Mouse (Mus musculus): ENCODE results near the gene Syt2.

The Syt2 gene

DNA sequence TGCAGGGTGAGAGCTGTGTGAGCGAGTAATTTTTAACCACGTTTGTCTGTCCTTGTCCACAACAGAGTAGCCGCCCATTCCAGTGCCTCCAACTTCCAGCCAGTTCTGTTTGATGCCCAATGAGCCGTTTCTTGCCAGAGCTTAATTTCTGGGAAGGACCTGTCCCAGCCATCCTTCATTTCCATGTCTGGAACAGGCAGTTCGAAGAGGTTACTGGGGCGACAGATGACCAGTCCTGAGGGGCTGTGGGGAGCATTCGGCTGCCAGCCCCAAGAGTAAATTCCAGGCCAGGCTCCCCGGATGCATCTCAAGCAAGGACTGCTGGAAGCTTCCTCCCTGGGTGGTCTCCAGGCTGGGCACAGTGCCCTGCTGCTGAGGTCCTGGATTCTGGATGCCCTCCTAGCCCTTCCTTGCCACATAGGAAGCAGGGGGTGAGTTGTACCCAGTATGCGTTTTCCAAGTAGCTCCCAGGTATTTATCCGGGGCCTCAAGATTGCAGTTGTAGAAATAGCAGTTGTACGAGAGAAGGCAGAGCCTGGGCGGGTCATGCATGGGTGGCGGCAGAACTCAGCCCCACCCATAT is 4.9 kb downstream of the Syt2 start:
- peak; percentile 45 for DNase-seq

DNA sequence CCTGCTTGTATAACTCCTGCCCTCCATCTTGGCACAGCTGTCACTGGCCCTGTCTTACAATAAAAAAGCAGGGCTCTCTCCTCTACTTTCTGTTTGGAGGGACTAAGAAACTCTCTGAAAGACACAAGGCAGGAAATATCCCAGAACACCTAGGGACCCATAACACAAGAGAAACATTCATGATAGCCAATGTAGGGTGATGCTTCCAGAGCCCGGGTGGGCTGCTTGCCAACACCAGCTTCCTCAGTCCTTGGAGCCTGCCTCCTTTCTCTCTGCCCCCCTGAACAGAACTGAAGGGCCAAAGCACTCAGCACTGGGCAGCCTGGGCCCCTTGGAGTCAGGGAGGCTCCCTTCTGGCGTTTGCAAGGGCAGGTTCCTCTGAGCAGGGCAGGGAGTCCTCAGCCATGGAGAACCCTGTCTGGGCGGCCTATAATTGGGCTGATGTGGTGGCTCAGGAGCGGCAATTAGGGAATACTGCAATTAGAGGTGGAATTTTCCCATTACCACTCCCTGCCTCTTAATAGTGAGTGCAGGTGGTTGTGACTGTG is 5.4 kb downstream of the Syt2 start:
- peak; percentile 43 for DNase-seq

DNA sequence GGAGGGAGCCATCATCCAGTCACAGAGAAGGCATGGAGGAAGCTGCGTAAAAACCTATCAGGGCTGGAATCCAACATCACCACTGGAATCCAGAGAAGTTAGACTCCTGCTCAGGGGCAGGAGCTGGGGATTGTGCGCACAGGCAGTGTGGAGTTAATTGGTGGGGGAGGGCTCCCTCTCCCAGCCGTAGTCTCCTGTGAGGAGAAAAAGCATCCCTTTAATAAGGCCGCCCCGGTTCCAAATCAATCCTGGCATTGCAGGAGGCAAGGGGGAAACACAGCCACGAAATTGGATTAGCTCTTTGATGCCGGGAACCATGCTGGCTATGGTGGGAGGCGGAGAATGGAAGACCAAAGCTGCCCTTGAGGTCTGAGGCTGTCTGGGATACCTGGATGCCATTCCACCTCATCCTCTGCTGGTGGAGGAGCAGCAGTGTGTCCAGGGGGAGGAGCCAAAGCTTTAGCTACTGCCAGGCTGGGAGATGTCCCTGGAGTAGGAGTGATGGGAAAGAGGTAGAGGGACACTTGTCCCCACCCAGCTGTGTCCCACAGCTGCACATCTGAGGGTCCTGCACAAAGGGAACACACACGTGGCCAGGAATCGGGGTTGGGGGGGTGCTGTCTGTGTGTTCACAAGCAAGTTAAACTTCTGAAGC is 7.3 kb downstream of the Syt2 start:
- DNase-seq = no peak

DNA sequence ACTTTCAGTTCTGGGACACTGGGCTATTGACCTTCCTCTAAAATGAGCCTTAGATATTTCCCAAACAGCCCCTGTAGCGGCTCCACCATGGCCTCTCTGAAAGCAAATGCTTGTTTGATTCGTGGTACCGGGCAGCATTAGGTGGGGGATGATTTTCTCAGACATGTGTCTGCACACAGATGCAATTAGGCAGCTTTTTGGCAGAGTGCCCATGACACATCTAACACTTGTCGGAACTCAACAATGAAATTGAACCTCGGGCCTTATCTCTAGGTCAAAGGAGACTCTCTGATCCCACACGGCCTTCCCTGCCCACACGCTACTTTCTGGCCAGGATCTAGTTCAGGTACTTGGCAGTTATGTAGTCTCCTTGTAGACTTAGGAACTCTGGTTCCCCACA is 12.4 kb downstream of the Syt2 start:
- no peak for DNase-seq

DNA sequence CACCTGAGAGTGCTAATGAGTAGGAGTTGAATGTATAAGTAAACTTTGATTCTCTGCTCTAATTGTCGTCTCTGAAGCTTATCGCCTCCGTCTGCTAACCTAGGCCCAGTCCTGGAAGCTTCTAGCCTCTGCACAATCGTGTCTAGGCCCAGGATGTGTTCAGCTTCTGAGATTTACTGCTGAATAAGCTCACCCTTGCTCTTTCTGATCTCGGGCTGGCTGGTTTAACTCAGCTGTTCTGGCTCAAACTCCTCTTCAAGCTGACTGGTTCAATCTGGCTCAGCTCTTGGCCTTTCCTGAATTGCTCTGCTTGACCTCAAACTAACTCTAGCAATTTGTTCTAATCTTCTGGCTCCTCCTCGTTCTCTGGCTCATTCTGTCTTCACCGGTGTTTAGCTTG is 13.7 kb downstream of the Syt2 start:
- no peak for DNase-seq

DNA sequence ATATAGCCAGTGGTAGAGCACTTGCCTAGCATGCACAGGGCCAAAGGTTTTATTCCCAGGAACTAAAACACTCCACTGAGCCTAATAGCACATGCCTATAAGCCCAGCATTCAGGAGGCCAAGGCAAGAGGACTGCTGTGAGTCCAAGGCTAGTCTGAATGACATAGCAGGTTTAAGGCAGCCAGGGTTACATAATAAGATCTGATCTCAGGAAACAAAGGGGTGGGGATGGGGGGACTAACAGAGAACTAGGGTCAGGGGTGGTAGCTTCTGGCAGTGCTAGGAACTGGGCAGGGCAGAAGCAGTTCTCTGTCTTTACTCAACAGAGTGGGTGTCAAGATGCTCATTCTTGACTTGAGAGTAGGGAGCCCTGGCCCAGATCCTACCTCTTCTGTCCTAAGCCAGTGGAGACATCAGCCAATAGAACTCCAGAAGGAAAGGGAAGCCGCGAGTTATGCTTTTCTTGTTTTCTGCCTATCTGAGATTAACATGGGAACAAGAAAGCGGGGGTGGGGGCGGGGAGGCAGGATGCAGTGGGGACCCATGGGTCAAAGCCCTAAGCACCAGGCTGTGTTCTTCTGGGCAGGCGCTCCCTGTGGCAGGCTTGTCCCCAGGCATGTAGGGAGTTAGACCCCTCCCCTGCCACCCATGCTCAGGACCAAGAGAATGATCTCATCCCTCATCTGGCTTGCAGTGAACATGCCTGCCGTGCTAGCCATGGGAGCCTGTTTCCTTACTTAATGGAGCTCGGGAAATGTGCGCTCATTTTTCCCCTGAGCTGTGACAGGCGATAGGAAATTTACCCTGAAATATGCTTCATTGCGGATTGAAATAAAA is 25.0 kb downstream of the Syt2 start:
- DNase-seq = no peak

DNA sequence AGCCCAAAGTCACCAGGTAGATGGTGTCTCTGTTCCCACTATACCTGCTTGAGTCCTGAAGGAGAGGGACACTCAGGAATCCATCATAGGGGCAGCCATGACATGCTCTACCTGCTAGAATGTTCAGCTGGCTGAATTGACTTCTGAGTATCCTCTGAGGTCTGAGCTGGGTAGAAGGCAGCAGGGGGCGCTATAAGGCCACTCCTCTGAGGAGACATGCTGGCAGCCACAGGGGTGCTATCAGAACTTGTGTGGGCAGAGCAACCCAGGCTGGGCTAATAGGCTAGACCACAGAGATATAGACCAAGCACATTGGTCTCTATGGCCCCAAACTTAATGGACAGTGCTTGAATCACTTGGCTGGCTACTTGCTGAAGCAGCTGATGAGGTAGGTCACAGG is 27.8 kb downstream of the Syt2 start:
- peak; percentile 15 for DNase-seq

DNA sequence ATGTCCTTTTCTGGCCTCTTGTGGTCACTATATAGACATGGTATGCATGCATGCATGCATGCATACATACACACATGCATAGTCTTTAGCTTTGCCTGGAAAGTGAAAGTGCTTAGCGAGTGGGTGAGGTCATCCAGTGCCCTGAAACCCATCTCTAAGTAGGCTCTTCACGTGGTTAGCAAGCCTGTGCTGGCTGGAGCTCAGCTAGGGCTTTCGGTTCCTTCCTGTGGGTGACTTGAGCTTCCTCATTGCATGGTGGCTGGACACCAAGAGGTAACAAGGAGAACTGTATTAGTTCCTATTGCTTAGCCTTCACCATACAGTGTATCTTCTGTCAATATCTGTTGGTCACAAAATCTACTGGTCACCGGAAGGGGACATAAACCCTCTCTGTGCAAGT is 33.0 kb downstream of the Syt2 start:
- DNase-seq = no peak

DNA sequence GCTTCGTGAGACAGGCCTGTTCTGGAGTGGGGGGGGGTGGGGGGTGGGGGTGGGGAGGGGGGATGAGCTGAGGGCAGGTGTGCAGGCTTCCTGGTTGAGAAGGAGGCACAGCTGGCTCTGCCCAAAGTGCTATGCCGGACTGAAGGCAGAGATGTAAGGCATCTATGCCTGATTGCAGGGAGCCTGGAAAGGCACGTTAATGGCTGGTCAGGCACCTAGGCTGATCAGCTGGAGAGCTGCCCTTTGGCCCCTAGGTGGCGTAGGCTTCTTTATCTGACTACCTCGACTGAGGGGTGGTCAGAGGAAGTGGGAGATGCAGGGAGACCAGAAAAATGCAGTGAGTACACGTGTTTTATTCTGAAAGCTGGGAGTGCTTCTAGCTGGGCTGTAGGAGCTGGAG is 34.1 kb downstream of the Syt2 start:
- DNase-seq = no peak

DNA sequence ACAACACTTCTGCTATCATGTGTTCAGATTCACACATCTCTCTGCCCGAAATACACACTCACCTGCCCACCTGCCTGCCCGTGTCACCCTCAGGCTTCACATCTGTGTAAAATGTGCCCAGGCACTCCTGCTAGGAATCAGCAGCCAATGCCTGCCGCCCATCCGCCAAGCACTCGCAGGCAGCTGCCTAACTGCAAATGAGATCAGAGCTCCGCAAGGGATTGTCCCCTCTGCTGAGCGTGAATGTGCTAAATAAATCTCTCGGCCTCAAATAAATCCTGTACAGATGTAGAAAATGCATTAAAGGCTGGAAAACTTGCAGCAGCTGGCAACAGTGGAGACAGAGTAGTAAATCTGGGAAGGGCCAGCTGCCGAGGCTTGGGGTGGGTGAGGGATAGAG is 36.0 kb downstream of the Syt2 start:
- DNase-seq = no peak

DNA sequence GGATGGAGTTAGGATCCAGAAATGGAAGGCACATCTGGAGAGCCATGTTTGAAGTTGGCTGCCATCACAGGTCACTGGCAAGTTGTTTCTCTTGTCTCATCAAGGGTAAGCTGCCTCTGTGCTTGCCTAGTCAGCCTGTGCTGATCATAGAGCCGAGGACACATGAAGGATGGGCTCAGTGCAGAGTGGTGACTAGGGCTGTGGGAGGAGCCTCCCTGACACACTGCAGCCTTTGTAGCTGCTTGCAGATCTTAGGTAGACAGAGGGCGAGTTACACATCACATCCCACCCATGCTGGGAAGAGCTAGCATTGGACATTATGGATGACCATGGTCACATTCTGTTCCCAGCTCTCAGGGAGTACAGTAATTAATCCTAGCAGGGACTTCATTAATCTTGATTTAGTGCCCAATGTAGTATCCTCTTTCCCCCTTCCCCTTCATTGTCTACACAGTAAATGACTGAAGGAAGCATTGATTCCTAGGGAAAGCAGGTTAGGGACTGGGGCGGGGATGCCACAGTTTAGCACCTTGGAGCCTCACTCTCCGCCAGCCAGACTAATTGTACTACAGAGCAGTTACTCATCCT is 40.5 kb downstream of the Syt2 start:
- no peak for DNase-seq

DNA sequence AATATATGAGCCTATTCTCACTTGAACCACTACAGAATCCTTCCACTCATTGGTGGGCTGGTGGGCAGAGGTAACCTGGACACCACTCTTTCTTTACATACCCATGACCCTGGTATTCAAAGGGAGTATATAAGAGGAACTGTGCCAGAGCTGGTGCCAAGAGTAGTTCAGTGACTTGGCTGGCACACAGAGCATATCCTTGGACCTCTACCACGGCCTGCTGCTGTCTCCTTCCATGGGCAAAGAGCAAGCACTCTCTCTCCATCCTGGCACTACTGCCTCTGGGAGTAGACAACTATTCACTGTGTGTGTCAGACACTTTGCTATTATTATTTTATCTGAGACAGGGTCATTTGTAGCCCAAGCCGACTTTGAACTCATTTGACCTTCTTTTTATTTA is 49.8 kb downstream of the Syt2 start:
- no peak for DNase-seq

DNA sequence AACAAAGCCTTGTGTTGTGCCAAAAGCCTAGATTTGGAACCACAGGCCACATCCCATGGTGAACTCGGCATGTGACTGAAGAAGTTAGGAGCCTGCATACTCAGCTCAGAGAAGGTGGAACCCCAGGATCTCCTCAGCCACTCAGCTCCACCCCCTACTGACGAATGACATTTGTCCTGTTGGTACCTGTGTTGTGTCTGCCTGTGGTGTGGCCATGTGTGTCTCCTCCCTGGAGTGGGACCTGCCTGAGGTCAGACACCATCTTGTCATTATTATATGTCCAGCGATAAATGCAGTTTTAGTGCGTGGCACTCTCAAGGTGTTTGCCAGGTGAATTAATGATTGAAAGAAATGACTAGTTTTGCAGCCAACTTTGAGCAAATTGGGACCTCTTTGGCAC is 50.6 kb downstream of the Syt2 start:
- DNase-seq = no peak

DNA sequence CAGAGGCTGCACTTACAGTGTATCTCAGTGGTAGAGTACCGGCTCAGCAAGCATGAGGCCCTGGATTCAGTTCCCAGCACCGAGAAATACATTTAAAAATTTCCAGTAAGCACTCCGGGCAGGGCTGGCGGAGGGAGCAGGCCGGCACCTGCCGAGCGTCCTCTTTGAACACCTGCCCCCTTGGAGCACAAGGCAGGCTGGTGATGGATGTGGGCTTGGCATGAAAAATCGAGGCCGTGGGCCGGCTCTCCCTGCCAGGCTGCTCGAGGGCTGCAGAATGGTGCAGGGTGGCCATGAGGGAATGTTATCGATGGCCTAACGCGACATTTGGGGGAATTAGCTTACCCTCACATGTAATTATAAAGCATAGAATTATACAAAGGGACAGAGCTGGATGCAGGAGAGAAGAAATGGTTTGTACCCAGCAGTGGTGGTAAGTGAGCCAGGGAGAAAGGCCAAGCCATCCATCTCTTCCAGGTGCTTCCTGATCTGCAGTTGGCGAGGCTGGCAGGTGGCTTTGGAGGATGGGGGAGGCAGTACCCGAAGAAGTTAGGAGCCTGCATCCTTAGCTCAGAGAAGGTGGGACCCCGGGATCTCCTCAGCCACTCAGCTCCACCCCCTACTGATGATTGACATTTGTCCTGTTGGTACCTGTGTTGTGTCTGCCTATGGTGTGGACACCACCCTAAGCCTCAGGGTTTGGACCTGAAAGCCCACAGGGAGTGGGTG is 51.2 kb downstream of the Syt2 start:
- DNase-seq = no peak

DNA sequence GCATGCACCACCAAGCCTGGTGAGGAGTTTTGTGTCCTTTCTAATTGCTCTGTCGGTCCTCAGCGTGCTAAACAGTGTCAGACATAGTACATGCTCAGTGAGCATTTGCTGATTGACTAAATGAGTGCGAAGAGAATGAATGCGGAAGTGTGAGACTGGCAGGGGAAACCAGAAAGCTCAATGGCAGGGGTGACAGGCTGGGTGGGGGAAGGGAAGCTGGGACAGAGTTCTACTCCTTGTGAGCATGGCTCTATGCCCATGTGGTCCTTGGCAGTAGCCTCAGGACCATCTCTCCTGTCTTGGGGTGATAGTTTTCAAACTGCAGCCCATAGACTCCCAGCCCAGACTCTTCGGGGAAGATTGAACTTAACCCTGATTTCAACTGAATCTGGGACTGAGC is 52.0 kb downstream of the Syt2 start:
- no peak for DNase-seq

DNA sequence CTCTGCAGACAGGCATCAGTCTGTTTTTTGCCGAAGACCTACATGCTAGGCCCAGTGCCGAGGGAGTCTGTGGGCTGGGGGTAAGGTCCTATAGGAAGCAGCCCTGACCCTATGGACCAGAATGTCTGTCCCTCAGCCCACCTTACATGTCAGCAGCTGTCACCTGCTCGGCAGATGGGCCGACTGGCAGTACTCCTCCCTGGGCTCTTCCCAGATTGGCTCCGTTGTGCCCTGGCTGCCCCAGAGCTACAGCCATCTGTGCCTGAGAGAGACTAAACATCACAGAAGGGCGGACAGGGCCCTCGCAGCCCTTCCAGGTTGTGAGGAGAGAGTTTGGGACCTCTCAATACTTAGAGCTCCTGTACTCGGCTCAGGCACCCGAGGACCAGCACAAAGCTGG is 52.9 kb downstream of the Syt2 start:
- DNase-seq = no peak

DNA sequence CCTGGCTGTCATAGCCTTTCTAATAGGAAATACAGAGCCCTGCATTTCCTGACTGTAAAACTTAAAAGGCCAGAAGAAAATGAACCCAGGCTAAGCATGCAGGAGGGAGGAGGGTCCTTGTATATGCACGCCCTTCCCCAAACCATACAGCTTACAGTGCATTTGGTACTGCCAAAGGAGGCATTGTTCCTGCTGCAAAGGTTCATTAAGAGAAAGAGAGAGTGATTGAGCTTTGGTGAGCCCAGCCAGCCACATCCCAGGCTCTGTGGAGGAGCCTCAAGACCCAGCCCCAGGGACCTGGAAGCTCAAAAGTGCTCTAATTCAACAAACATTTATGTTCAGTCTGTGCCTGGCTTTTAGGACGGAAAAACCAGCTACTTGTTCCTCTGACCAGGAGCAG is 53.7 kb downstream of the Syt2 start:
- no peak for DNase-seq

DNA sequence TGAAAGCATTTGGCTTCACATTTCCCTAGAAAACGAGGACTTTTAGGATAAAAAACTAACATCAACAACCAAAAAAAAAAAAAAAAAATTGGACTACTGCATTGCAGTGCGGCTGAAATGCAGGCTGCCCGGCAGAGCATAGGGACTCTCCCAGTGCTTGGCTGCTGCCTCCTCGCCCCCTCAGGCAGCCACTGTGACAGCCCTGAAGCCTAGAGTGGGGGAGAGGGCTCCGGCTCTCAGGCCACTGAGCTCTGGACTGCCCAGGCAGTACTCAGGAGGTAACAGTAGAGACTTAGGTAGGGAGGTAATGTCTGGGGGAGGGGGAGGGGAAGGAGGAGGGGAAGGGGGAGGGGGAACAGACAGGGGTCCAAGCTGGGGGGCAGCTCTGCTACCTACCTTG is 54.2 kb downstream of the Syt2 start:
- no peak for DNase-seq

DNA sequence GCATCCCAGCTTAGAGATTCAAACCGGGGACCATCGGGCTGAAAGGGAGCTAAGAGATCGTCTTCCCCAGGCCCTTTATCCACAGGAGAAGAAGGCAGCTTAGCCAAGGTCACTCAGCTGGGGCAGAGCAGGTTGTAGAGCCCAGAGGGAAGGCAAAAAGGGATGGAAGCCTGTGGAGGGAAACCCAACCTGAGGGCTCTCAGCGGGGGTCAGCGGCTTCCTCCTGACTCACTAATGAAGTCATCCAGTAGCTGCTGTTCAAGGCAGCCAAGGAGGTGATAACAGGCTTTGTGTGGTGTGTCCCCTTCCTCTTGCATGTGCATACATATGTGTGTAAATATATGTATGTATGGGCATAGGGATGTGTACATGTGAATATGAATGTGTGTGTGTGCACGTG is 54.7 kb downstream of the Syt2 start:
- DNase-seq = no peak

DNA sequence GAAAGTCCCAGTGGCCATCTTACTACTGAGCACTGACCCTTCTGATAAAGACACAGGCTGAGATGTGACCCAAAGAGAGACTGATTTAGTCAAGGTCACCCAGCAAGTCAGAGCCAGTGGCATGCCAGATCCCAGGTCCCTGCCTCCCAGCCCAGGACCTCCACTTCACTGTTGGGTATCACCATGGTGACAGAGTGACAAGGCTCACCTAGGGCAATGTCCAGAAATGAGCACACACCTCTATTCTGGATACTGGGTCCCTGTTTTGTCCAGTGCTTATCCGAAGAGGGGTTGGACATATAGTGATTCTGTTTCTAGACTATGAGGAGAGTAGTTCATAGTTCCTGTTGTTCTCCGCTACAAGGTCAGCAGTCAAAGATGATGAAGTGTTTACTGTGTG is 56.8 kb downstream of the Syt2 start:
- DNase-seq = no peak

DNA sequence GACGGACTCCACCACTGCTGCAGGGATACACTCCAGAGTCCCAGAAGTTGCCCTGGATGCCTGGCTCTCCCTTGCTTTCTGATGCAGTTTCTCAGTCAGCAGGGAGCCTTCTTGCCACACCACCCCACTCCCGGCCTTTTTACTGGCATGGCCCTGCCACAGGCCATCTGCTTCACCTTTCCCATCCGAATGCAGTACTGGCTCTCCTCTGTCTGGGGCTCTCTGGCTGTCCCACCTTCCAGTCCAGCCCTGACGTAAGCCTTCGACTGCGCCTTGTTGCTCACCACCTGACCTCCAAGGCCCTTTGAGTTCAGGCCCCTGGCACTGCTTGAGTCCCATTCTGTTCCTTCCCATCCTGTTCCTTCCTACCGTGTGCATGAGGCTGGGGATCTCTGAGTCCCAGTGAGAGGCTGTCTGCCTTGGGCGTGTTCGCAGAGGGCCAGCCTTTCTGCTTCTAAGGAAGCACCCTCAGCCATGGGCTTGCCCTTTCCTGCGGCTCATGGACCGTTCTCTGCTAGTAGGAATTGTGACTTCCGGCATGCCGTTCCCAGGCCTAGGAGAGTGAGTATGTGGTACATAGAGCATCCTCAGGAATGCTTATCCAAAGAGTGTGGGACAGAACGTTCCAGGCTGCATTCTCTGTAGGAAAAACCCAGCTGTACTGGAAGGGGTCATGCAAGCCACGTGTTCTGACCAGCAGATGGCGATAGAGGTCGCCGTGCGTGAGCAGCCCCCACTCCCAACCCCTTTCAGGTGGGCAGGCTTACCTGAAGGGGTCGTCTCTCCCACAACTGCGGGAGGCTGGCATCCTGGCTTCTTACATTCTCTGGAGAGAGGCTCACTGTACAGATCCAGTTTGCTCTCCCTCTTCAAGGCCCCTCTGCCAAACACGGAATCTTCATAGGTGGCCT is 58.2 kb downstream of the Syt2 start:
- peak; percentile 46 for DNase-seq

DNA sequence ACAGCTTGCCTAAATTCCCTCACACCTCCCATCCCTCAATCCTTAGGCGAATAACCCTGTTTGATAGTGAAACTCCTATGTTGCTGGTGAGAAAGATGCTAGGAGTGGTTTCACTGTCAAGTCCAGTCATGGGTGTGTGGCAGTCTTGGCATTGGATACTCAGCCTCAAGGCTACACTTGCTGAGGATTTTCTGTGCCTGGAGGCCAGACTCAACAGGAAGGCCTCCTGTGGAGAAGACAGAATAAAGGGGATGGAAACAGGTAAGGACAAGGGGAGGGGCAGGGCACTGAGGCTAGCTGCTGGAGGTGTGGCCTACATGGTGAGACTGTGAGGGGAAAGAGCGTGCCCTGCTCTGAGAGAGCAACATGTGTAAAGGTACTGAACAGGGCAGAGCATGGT is 60.1 kb downstream of the Syt2 start:
- no peak for DNase-seq
